Mouse (Mus musculus): ENCODE measurements around the gene Cyp1a2. TPM values are rescaled to one million over a fixed set of nuclear protein-coding genes. Genes with fewer than 3 reads are reported as not detected.

Gene Cyp1a2
- total and polyA plus RNA-seq, 2 experiments from 2014 or later: not detected

DNA sequence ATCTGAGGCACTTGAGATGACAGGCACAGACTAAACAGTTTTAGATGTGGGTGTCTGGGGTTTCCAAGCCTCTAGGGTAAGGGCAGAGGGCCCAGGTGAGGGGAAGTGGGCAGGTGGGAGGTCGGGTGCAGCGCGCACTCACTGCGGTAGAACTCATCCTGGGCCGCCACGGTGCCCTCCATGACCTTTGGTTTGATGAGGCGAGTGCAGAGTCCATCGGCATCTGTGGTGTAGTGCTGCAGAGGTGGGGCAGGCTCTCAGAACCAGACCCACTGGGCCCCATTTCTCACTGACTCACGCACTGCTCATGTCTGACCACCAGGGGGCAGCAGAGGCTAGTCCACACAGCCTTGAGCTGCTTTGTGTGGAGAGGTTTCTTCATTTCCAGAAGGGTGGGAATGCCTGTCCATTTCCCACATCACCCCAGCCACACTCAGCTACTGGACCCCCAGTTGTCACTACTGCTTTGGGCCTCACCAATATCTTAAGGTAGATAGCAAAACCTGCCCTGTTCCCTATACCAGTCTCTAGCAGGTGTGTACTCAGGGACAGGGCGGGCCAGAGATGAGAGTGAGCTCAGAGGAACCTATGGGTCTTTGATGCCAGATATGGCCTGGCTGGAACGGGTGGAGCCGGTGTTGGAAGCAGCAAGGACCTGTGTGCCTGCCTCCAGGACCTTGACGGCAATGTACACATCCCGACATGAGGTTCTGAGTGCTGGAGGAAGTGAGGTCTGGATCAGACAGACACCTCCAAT is 54.2 kb downstream of the Cyp1a2 start:
- peak; percentile 99 for TF ChIP-seq CTCF (IDR thresholded peaks at IDR 0.05; ENCODE audit: low read depth)
- Histone ChIP-seq H3K9ac (replicated peaks; ENCODE audit: low read length) (no peak overlapping the region), H3K4me1 (ENCODE audit: insufficient read depth, low read length) (no peaks in the 10 kb centered on the region; the same call in 1 of the 2 replicates), H3K36me3 (ENCODE audit: insufficient read depth, low read length) (peaks cover 64% of the 10 kb centered on the region), H3K27me3 (ENCODE audit: insufficient read depth, low read length) (no peaks in the 10 kb centered on the region), H3K4me2 (ENCODE audit: low read depth, low read length) (no peak overlapping the region), H3K4me3 (ENCODE audit: low read length) (no peak overlapping the region), H3K27ac (peak overlapping the region; percentile 27; the same call in 1 of the 2 replicates), H3K9me3 (ENCODE audit: low read length) (no peaks in the 10 kb centered on the region)
- WGBS: 73% methylated on average over 14 of the region's 14 CpGs
- ATAC-seq: peak; percentile 80
- DNase-seq (ENCODE audit: low spot score): peak; percentile 84

DNA sequence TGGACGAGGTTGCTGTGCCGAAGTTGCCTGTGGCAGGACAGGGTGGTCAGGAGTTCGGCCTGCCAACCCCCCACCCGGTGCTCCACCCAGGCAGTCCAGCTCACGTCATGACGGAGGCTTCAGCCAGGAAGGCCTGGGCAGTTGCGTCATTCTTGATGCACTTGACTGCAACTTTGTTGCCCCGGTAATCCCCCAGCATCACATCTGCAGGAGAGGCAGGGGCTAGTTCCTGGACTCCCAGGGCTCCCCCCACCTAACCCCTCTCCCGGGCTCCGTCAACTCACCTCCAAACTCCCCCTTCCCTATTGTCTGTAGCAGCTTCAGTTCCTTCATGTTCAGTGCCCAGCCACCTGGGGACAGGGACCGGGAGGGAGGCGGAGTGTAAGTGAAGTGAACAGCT is 54.8 kb downstream of the Cyp1a2 start:
- no peak for TF ChIP-seq CTCF (IDR thresholded peaks at IDR 0.05; ENCODE audit: low read depth)
- Histone ChIP-seq H3K27ac (no peak overlapping the region), H3K27me3 (ENCODE audit: insufficient read depth, low read length) (no peaks in the 10 kb centered on the region), H3K4me1 (ENCODE audit: insufficient read depth, low read length) (no peaks in the 10 kb centered on the region), H3K4me3 (ENCODE audit: low read length) (no peak overlapping the region), H3K9me3 (ENCODE audit: low read length) (no peaks in the 10 kb centered on the region), H3K4me2 (ENCODE audit: low read depth, low read length) (no peak overlapping the region), H3K9ac (replicated peaks; ENCODE audit: low read length) (no peak overlapping the region), H3K36me3 (ENCODE audit: insufficient read depth, low read length) (peaks cover 64% of the 10 kb centered on the region)
- DNase-seq (ENCODE audit: low spot score): no peak
- 89% methylated on average over 12 of the region's 12 CpGs for WGBS
- ATAC-seq: no peak

DNA sequence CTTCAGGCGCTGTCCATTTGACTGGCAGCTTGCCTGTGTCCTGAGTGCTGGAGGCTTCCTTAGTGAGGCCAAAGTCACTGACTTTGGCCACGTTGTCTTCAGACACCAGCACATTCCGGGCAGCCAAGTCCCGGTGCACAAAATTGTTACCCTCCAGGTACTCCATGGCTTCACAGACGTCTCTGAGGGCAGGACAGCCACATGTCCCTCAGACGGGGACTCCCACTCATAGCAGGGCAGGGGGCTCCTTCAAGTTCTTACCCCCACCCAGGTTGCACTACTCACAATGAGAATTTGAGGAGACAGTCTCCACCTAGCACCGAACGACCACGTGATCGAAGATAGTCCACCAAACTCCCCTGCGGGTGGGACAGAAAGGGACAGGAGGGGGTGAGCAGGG is 55.6 kb downstream of the Cyp1a2 start:
- no peak for TF ChIP-seq CTCF (IDR thresholded peaks at IDR 0.05; ENCODE audit: low read depth)
- Histone ChIP-seq H3K27me3 (ENCODE audit: insufficient read depth, low read length) (no peaks in the 10 kb centered on the region), H3K4me1 (ENCODE audit: insufficient read depth, low read length) (no peaks in the 10 kb centered on the region), H3K4me3 (ENCODE audit: low read length) (no peak overlapping the region), H3K36me3 (ENCODE audit: insufficient read depth, low read length) (peaks cover 64% of the 10 kb centered on the region), H3K27ac (no peak overlapping the region), H3K9me3 (ENCODE audit: low read length) (no peaks in the 10 kb centered on the region), H3K4me2 (ENCODE audit: low read depth, low read length) (no peak overlapping the region), H3K9ac (replicated peaks; ENCODE audit: low read length) (no peak overlapping the region)
- no peak for DNase-seq (ENCODE audit: low spot score)
- ATAC-seq: no peak
- WGBS: 94% methylated on average over 11 of the region's 11 CpGs

DNA sequence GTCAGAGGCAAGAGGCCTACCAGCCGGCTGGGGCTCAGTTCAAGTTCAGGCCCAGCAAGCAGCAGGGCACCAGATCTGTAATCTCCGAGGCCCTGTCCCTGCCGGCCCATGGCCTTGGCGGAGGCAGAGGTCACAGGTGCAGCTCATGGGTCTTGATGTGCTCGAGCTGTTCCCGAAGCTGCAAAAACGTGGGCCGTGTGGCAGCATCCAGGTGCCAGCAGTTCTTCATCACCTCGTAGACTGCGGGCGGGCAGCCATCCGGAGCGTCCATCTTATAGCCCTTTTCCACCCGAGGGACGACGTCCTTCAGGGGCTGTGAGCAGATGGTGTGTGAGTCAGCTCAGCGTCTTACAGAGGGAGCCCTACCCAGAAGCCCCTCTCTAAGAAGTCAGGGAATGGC is 56.3 kb downstream of the Cyp1a2 start:
- no peak overlapping the region for H3K27ac ChIP-seq
- ATAC-seq: no peak
- TF ChIP-seq CTCF (IDR thresholded peaks at IDR 0.05; ENCODE audit: low read depth): no peak

More for the DNA sequence above, 56.3 kb downstream of the Cyp1a2 start:
- H3K36me3 ChIP-seq (ENCODE audit: insufficient read depth, low read length): peaks cover 64% of the 10 kb centered on the region
- no peaks in the 10 kb centered on the region for H3K27me3 ChIP-seq (ENCODE audit: insufficient read depth, low read length)
- no peak for DNase-seq (ENCODE audit: low spot score)
- H3K9me3 ChIP-seq (ENCODE audit: low read length): no peaks in the 10 kb centered on the region
- no peak overlapping the region for H3K4me3 ChIP-seq (ENCODE audit: low read length)
- no peak overlapping the region for H3K9ac ChIP-seq (replicated peaks; ENCODE audit: low read length)
- H3K4me1 ChIP-seq (ENCODE audit: insufficient read depth, low read length): no peaks in the 10 kb centered on the region
- H3K4me2 ChIP-seq (ENCODE audit: low read depth, low read length): no peak overlapping the region
- 80% methylated on average over 17 of the region's 17 CpGs for WGBS

Other genes starting within 250 kb of the Cyp1a2 start
- gene Ppcdc, start 243.6 kb downstream of the Cyp1a2 start, total RNA-seq (2014; rRNA removed): 16.6 and 25.8 TPM in 2 replicates
- 16.5 and 19.3 TPM in 2 replicates for gene Ppcdc, start 243.6 kb downstream of the Cyp1a2 start, polyA plus RNA-seq (2015; fragmentation: Nextera tagmentation; extraction: Ambion mirVana)
- 366 and 375 TPM in 2 replicates for gene Scamp5, start 215.6 kb downstream of the Cyp1a2 start, total RNA-seq (2014; rRNA removed)
- 154 and 163 TPM in 2 replicates for gene Scamp5, start 215.6 kb downstream of the Cyp1a2 start, polyA plus RNA-seq (2015; fragmentation: Nextera tagmentation; extraction: Ambion mirVana)
- gene Rpp25, start 179.7 kb downstream of the Cyp1a2 start, total RNA-seq (2014; rRNA removed): 11.7 and 19.6 TPM in 2 replicates
- 15.2 and 17.0 TPM in 2 replicates for gene Rpp25, start 179.7 kb downstream of the Cyp1a2 start, polyA plus RNA-seq (2015; fragmentation: Nextera tagmentation; extraction: Ambion mirVana)
- gene Cox5a, start 162.4 kb downstream of the Cyp1a2 start, total RNA-seq (2014; rRNA removed): 212 and 237 TPM in 2 replicates
- 1,238 and 1,244 TPM in 2 replicates for gene Cox5a, start 162.4 kb downstream of the Cyp1a2 start, polyA plus RNA-seq (2015; fragmentation: Nextera tagmentation; extraction: Ambion mirVana)
- gene Fam219b, start 146.2 kb downstream of the Cyp1a2 start, total RNA-seq (2014; rRNA removed): 14.6 and 21.5 TPM in 2 replicates
- 22.2 and 23.2 TPM in 2 replicates for gene Fam219b, start 146.2 kb downstream of the Cyp1a2 start, polyA plus RNA-seq (2015; fragmentation: Nextera tagmentation; extraction: Ambion mirVana)
- 67.9 and 78.6 TPM in 2 replicates for gene Mpi, start 130.9 kb downstream of the Cyp1a2 start, total RNA-seq (2014; rRNA removed)
- 61.5 and 64.6 TPM in 2 replicates for gene Mpi, start 130.9 kb downstream of the Cyp1a2 start, polyA plus RNA-seq (2015; fragmentation: Nextera tagmentation; extraction: Ambion mirVana)
- 50.5 and 53.1 TPM in 2 replicates for gene Scamp2, start 122.8 kb downstream of the Cyp1a2 start, total RNA-seq (2014; rRNA removed)
- 47.4 and 49.3 TPM in 2 replicates for gene Scamp2, start 122.8 kb downstream of the Cyp1a2 start, polyA plus RNA-seq (2015; fragmentation: Nextera tagmentation; extraction: Ambion mirVana)
- gene Ulk3, start 94.3 kb downstream of the Cyp1a2 start, total RNA-seq (2014; rRNA removed): 21.1 and 27.3 TPM in 2 replicates
- 18.5 and 21.0 TPM in 2 replicates for gene Ulk3, start 94.3 kb downstream of the Cyp1a2 start, polyA plus RNA-seq (2015; fragmentation: Nextera tagmentation; extraction: Ambion mirVana)
- 0.10 TPM in 1 of 2 replicates, not detected in the other for gene Cplx3, start 77.4 kb downstream of the Cyp1a2 start, total RNA-seq (2014; rRNA removed)
- 0.79 and 1.2 TPM in 2 replicates for gene Cplx3, start 77.4 kb downstream of the Cyp1a2 start, polyA plus RNA-seq (2015; fragmentation: Nextera tagmentation; extraction: Ambion mirVana)
- gene Lman1l, start 62.9 kb downstream of the Cyp1a2 start, total RNA-seq (2014; rRNA removed): not detected in 2 replicates
- not detected in 2 replicates for gene Lman1l, start 62.9 kb downstream of the Cyp1a2 start, polyA plus RNA-seq (2015; fragmentation: Nextera tagmentation; extraction: Ambion mirVana)
- gene Csk, start 30.1 kb downstream of the Cyp1a2 start, total RNA-seq (2014; rRNA removed): 128 and 129 TPM in 2 replicates
- gene Csk, start 30.1 kb downstream of the Cyp1a2 start, polyA plus RNA-seq (2015; fragmentation: Nextera tagmentation; extraction: Ambion mirVana): 39.4 and 44.4 TPM in 2 replicates
- 0.05 and 0.07 TPM in 2 replicates for gene Cyp1a1, start 4.2 kb upstream of the Cyp1a2 start, total RNA-seq (2014; rRNA removed)
- gene Cyp1a1, start 4.2 kb upstream of the Cyp1a2 start, polyA plus RNA-seq (2015; fragmentation: Nextera tagmentation; extraction: Ambion mirVana): 0.10 and 0.24 TPM in 2 replicates
- gene Edc3, start 24.8 kb upstream of the Cyp1a2 start, total RNA-seq (2014; rRNA removed): 10.2 and 10.3 TPM in 2 replicates
- 23.2 and 25.4 TPM in 2 replicates for gene Edc3, start 24.8 kb upstream of the Cyp1a2 start, polyA plus RNA-seq (2015; fragmentation: Nextera tagmentation; extraction: Ambion mirVana)
- 76.3 and 83.7 TPM in 2 replicates for gene Clk3, start 82.2 kb upstream of the Cyp1a2 start, total RNA-seq (2014; rRNA removed)
- 48.8 and 52.7 TPM in 2 replicates for gene Clk3, start 82.2 kb upstream of the Cyp1a2 start, polyA plus RNA-seq (2015; fragmentation: Nextera tagmentation; extraction: Ambion mirVana)
- 7.7 TPM in 2 replicates for gene Arid3b, start 153.1 kb upstream of the Cyp1a2 start, total RNA-seq (2014; rRNA removed)
- 4.3 and 4.4 TPM in 2 replicates for gene Arid3b, start 153.1 kb upstream of the Cyp1a2 start, polyA plus RNA-seq (2015; fragmentation: Nextera tagmentation; extraction: Ambion mirVana)
- 96.6 and 116 TPM in 2 replicates for gene Ubl7, start 227.3 kb upstream of the Cyp1a2 start, total RNA-seq (2014; rRNA removed)
- 151 and 152 TPM in 2 replicates for gene Ubl7, start 227.3 kb upstream of the Cyp1a2 start, polyA plus RNA-seq (2015; fragmentation: Nextera tagmentation; extraction: Ambion mirVana)

Measured in hindbrain, postnatal 0 days (tissue).